In the genomic region with DNA sequence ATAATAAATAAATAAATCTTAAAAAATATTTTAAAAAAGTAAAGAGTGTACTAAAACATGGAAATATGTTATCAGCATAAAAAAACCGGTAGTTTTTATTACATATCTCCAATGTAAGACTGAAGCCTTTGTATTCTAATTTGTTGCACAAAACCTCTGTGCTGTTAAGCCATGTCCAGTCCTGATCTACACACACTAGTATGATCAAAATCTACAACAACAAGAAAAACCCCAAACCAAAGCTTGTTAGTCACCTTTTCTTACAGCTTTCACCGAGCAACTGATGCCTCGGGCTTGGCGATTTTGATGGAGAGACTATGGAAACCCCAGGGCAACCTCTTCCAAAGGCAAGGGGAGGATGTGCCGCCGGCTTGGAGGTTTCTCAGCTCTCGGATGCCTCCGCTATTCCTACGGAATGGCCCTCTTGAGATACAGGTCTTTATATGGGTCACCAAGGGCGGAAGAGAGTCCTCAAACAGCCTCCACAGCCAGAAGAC, we compare ENCODE assay signal across 8 mouse cellular contexts. TPM values are rescaled to one million over a fixed set of nuclear protein-coding genes. Genes with fewer than 3 reads are reported as not detected.
DNase-seq lines count a peak whose midpoint lies in the region; ATAC-seq lines count a peak whose summit lies in the region.

No protein-coding gene starts in this region.

- H3K9me3 ChIP-seq in kidney, embryonic 15.5 days (replicated peaks): no peaks in the 10 kb centered on the region
- H3K9me3 ChIP-seq in midbrain, embryonic 15.5 days: no peaks in the 10 kb centered on the region

- 0% methylated on average over 10 of the region's 10 CpGs for WGBS in kidney, embryonic 15.5 days
- under 1% methylated on average over 10 of the region's 10 CpGs for WGBS in midbrain, embryonic 15.5 days

- intact Hi-C loops in left cerebral cortex, postnatal 14 days (cut with DNase I): no loop called here

- DNase-seq in kidney, adult 9 months: no peak
- DNase-seq in left cerebral cortex, postnatal 14 days (ENCODE audit: low spot score in 2 of 2): no peak
- no peak for DNase-seq in left cerebral cortex, adult 9 months (ENCODE audit: low spot score in 2 of 2)
- DNase-seq in right cerebral cortex, postnatal 25 days: no peak

- peak overlapping the region; percentile 78 for H3K4me2 ChIP-seq in kidney, embryonic 15.5 days
- peak overlapping the region; percentile 57 for H3K4me2 ChIP-seq in midbrain, embryonic 15.5 days

- peak overlapping the region; percentile 70; the same call in 1 of the 2 replicates for H3K27ac ChIP-seq in kidney, embryonic 15.5 days
- peak overlapping the region; percentile 64 for H3K27ac ChIP-seq in brown adipose tissue, adult 24 weeks (replicated peaks; ENCODE audit: low read depth, low read length)
- peak overlapping the region; percentile 76 for H3K27ac ChIP-seq in midbrain, embryonic 15.5 days

- H3K4me3 ChIP-seq in kidney, embryonic 15.5 days (replicated peaks): peak overlapping the region; percentile 93
- peak overlapping the region; percentile 89 for H3K4me3 ChIP-seq in brown adipose tissue, adult 24 weeks (ENCODE audit: insufficient read depth, low read depth, low read length)
- peak overlapping the region; percentile 67 for H3K4me3 ChIP-seq in midbrain, embryonic 15.5 days

- peak overlapping the region; percentile 76 for H3K9ac ChIP-seq in kidney, embryonic 15.5 days
- H3K9ac ChIP-seq in midbrain, embryonic 15.5 days: peak overlapping the region; percentile 73

- H3K36me3 ChIP-seq in kidney, embryonic 15.5 days: peaks cover 37% of the 10 kb centered on the region
- peaks cover 10% of the 10 kb centered on the region; the same call in 1 of the 2 replicates for H3K36me3 ChIP-seq in midbrain, embryonic 15.5 days (replicated peaks)

- peaks cover 14% of the 10 kb centered on the region for H3K4me1 ChIP-seq in kidney, embryonic 15.5 days
- no peaks in the 10 kb centered on the region; the same call in 1 of the 2 replicates for H3K4me1 ChIP-seq in brown adipose tissue, adult 24 weeks (ENCODE audit: control insufficient read depth, insufficient read depth, insufficient read length, low read length)
- peaks cover 28% of the 10 kb centered on the region for H3K4me1 ChIP-seq in midbrain, embryonic 15.5 days

- ATAC-seq in kidney, embryonic 15.5 days (replicated peaks; ENCODE audit: low FRiP score): peak; percentile 44
- ATAC-seq in inflammation-experienced regulatory T-cells, adult 6 months: peak; percentile 70
- peak; percentile 54 for ATAC-seq in midbrain, embryonic 15.5 days (replicated peaks)

- H3K27me3 ChIP-seq in kidney, embryonic 15.5 days: no peaks in the 10 kb centered on the region
- H3K27me3 ChIP-seq in midbrain, embryonic 15.5 days (replicated peaks): no peaks in the 10 kb centered on the region

RNA-seq across cellular contexts. Expression of a gene that starts 0.3 kb away (rescaled TPM):
- 88.9 and 90.9 TPM in 2 replicates for polyA plus RNA-seq in kidney, embryonic 15.5 days (2015; fragmentation: Nextera tagmentation; extraction: Ambion mirVana)
- polyA plus RNA-seq in brown adipose tissue, adult 24 weeks (2012; ENCODE audit: insufficient read depth, insufficient read length, missing spikeins): 477 and 502 TPM in 2 replicates
- 10 to 100 TPM; 64.3 to 74.6 (median 72.9) TPM for polyA plus RNA-seq in inflammation-experienced regulatory T-cells, adult 6 months (2017; shearing (Covaris generic))
- polyA plus RNA-seq in midbrain, embryonic 15.5 days (2015; fragmentation: Nextera tagmentation; extraction: Ambion mirVana): 44.4 and 48.4 TPM in 2 replicates
- 10 to 100 TPM; 19.2 to 21.2 TPM for total RNA-seq in left cerebral cortex, postnatal 14 days (2021)

RNA-seq across cellular contexts. Expression of a gene that starts 0.4 kb away (rescaled TPM):
- polyA plus RNA-seq in kidney, embryonic 15.5 days (2015; fragmentation: Nextera tagmentation; extraction: Ambion mirVana): 39.0 and 39.5 TPM in 2 replicates
- 12.3 and 15.6 TPM in 2 replicates for polyA plus RNA-seq in brown adipose tissue, adult 24 weeks (2012; ENCODE audit: insufficient read depth, insufficient read length, missing spikeins)
- polyA plus RNA-seq in inflammation-experienced regulatory T-cells, adult 6 months (2017; shearing (Covaris generic)): 10 to 100 TPM; 73.7 to 85.7 (median 82.6) TPM
- polyA plus RNA-seq in midbrain, embryonic 15.5 days (2015; fragmentation: Nextera tagmentation; extraction: Ambion mirVana): 50.6 and 53.3 TPM in 2 replicates
- total RNA-seq in left cerebral cortex, postnatal 14 days (2021): 10 to 100 TPM; 33.4 to 33.9 TPM

RNA-seq across cellular contexts. Expression of a gene that starts 40.0 kb away (rescaled TPM):
- polyA plus RNA-seq in kidney, embryonic 15.5 days (2015; fragmentation: Nextera tagmentation; extraction: Ambion mirVana): 0.14 TPM in 2 replicates
- polyA plus RNA-seq in brown adipose tissue, adult 24 weeks (2012; ENCODE audit: insufficient read depth, insufficient read length, missing spikeins): 0.29 and 0.32 TPM in 2 replicates
- polyA plus RNA-seq in inflammation-experienced regulatory T-cells, adult 6 months (2017; shearing (Covaris generic)): 10 to 100 TPM; 36.9 to 59.8 (median 48.1) TPM
- 0.11 and 0.31 TPM in 2 replicates for polyA plus RNA-seq in midbrain, embryonic 15.5 days (2015; fragmentation: Nextera tagmentation; extraction: Ambion mirVana)
- under 1 TPM; 0.15 to 0.20 TPM for total RNA-seq in left cerebral cortex, postnatal 14 days (2021)

Comparison
In these comparisons a context has a peak if more than half of its experiments do, and no peak if none do; other contexts are left out.
1. RNA of a gene that starts 40.0 kb away (polyA plus RNA-seq): 36.9 to 59.8 TPM in inflammation-experienced regulatory T-cells, adult 6 months; 0.29 to 0.32 TPM in brown adipose tissue, adult 24 weeks, 0.11 to 0.31 TPM in midbrain, embryonic 15.5 days and 0.14 TPM in kidney, embryonic 15.5 days; every median in the first group is over 10 times any median in the second.
2. Peak in every context shown above with its lines, with median percentiles within 50 percentile points of each other: ATAC-seq, H3K27ac ChIP-seq and H3K4me3 ChIP-seq.